Mouse (Mus musculus) G1E (cell line): ENCODE data around the gene Rab5if.

ENCODE experiments used
- CTCF ChIP-seq: IDR thresholded peaks from 2 replicates; pipeline ENCODE4 v1.5.1; 2012; ENCODE audit warnings: low read depth, low read length, inconsistent platforms, mixed read lengths
- TAL1 ChIP-seq: conservative IDR thresholded peaks from 2 replicates; pipeline ENCODE4 v1.6.1; 2012; ENCODE audit warnings: low read depth, low read length, inconsistent platforms, mixed read lengths

- TF ChIP-seq TAL1 (no peak), CTCF (no peak)
Observed at GRCm38 (mm10) chr2:156838839-156839238, 24.1 kb upstream of the Rab5if start.
